Mouse (Mus musculus): ENCODE results near the gene Dxo.

The Dxo gene

GRCm38 (mm10) chr17:34836155-34836855 is 514 bp upstream of the Dxo start:
- peak; percentile 85 for DNase-seq (ENCODE audit: low spot score)

GRCm38 (mm10) chr17:34837464-34838324 is 875 bp downstream of the Dxo start:
- no peak for DNase-seq (ENCODE audit: low spot score)

- no peak for DNase-seq (ENCODE audit: low spot score)
These were observed 2.0 kb downstream of the Dxo start for GRCm38 (mm10) chr17:34838785-34839184.

- no peak for DNase-seq (ENCODE audit: low spot score)
These were observed 4.0 kb downstream of the Dxo start for GRCm38 (mm10) chr17:34840736-34841307.

- no peak for DNase-seq (ENCODE audit: low spot score)
These were observed 8.1 kb downstream of the Dxo start for GRCm38 (mm10) chr17:34844884-34845283.

GRCm38 (mm10) chr17:34847192-34847591 is 10.4 kb downstream of the Dxo start:
- no peak for DNase-seq (ENCODE audit: low spot score)

- no peak for DNase-seq (ENCODE audit: low spot score)
These were observed 10.8 kb downstream of the Dxo start for GRCm38 (mm10) chr17:34847615-34848014.

GRCm38 (mm10) chr17:34849722-34850516 is 13.1 kb downstream of the Dxo start, which contains the start of the genes Skiv2l and Nelfe:
Gene Skiv2l (minus strand): TSS chr17:34850210.
Gene Nelfe (plus strand): TSS chr17:34850391.
- DNase-seq (ENCODE audit: low spot score): peak; percentile 98

GRCm38 (mm10) chr17:34850517-34851125 is 13.8 kb downstream of the Dxo start:
- no peak for DNase-seq (ENCODE audit: low spot score)

- no peak for DNase-seq (ENCODE audit: low spot score)
These were observed 16.7 kb downstream of the Dxo start for GRCm38 (mm10) chr17:34853511-34853910.

- no peak for DNase-seq (ENCODE audit: low spot score)
These were observed 17.9 kb downstream of the Dxo start for GRCm38 (mm10) chr17:34854761-34855160.

- peak; percentile 74 for DNase-seq (ENCODE audit: low spot score)
These were observed 19.0 kb downstream of the Dxo start for GRCm38 (mm10) chr17:34855825-34856224.

GRCm38 (mm10) chr17:34858670-34859069 is 21.9 kb downstream of the Dxo start:
- DNase-seq (ENCODE audit: low spot score): no peak

GRCm38 (mm10) chr17:34860514-34860913 is 23.7 kb downstream of the Dxo start:
- DNase-seq (ENCODE audit: low spot score): no peak

GRCm38 (mm10) chr17:34861704-34862415 is 25.0 kb downstream of the Dxo start:
- DNase-seq (ENCODE audit: low spot score): no peak

GRCm38 (mm10) chr17:34862416-34863081 is 25.7 kb downstream of the Dxo start, which contains the start of gene Cfb:
Gene Cfb (minus strand): TSS chr17:34862518.
- no peak for DNase-seq (ENCODE audit: low spot score)

- no peak for DNase-seq (ENCODE audit: low spot score)
These were observed 29.2 kb downstream of the Dxo start for GRCm38 (mm10) chr17:34865981-34866380.

- no peak for DNase-seq (ENCODE audit: low spot score)
These were observed 37.5 kb downstream of the Dxo start for GRCm38 (mm10) chr17:34874321-34874720.

- no peak for DNase-seq (ENCODE audit: low spot score)
These were observed 42.6 kb downstream of the Dxo start, which contains the start of gene Zbtb12 for GRCm38 (mm10) chr17:34879336-34879879. Gene Zbtb12 (plus strand): TSS chr17:34879483.

GRCm38 (mm10) chr17:34881166-34881565 is 44.3 kb downstream of the Dxo start:
- DNase-seq (ENCODE audit: low spot score): no peak
